Mouse (Mus musculus): Measurements from ENCODE around the gene Pax5.

DNA sequence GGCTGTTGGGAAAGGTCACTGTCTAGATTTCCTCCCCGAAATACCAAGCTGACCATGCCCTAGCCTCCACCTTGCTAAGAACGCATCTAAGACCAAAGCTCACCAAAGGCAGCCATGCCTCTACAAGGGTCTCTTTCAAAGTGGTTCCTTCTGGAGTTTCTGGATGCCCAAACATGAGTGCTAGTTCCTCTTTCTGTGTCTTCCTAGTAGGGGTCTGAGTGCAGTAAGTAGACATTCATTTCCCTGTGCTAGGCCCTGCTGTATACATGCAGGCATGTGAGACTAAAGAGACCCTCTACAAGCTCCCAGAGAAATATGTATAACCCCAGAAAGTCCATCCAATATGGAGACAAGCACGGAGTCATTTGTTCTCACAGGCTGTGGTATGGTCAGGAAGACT is 97.9 kb downstream of the Pax5 start:
- TF ChIP-seq CTCF (IDR thresholded peaks at IDR 0.05; ENCODE audit: control insufficient read depth, insufficient read depth, insufficient read length) (no peak), MAX (IDR thresholded peaks at IDR 0.05) (no peak)
